Mouse (Mus musculus) MN1 (cell line): Measurements from ENCODE around the gene Pnpla8.
"Not testable (repeated sequence)": the region's sequence is repeated elsewhere in the genome, so short reads cannot be mapped to it uniquely, and the experiment has no call there.

ENCODE experiments used
- DNase-seq: peaks from one replicate; pipeline ENCODE4 v3.0.0-alpha.2; 2016; ENCODE audit warnings: low spot score

Pnpla8 gene

DNA sequence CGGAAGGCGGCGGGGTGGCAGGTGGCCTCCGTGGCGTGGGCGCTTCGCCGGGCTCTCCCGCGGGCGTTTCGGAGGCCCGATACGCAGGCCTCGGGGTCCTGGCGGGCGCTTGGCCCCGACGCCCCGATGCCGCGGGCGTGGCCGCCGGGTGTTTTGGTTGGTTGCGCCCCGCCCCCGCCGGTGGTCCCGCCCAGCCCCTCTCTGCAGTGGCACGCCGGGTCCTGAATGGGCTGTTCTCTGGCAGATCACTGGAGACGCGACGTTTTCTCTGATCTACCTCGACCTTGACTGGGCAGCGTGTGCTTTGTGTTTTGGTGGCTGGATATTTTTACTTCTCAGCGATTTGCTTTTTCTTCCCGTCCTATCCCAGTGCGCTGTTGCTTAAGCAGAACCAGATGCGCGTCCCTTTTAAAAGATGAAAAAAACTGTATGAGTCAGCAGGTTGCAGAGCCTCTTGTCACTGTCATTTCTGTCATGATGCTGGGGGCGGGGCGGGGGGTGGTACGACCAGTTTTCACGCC, 48.2 kb downstream of the Pnpla8 start:
- peak; percentile 87 for DNase-seq

DNA sequence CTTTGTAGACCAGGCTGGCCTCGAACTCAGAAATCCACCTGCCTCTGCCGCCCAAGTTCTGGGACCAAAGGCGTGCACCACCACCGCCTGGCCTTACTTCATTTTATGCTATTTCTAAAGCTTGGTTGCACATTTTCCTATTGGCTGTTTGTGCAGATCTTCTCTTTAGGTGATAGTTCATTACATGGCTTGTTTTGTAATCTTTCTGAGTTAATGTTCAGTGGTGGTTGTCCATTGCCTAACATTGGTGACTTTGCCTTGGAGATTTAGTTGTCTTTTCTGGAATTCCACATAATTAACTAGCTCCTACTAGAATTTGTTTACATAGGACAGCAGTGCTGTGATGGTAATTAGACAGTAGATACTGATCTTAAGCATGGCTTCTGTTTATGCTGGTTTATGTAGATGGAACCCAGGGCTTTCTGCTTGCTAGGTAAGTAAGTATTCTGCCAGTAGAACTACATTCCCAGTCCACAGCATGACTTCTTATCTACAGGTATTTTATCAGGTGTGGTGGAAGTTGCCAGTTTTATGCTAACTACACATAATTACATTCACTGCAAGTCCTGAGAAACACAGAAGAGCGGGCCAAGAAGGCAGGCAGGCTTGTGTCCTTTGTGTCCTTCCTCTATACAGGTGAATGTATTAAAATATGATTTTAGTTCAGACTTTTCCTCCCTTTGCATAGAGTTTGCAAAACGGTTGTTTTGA, 53.1 kb downstream of the Pnpla8 start:
- no peak for DNase-seq

- not testable (repeated sequence) for DNase-seq
Measured at GRCm38 (mm10) chr12:44280147-44280546, 59.0 kb downstream of the Pnpla8 start.

- DNase-seq = no peak
Measured at GRCm38 (mm10) chr12:44281534-44281933, 60.4 kb downstream of the Pnpla8 start.

DNA sequence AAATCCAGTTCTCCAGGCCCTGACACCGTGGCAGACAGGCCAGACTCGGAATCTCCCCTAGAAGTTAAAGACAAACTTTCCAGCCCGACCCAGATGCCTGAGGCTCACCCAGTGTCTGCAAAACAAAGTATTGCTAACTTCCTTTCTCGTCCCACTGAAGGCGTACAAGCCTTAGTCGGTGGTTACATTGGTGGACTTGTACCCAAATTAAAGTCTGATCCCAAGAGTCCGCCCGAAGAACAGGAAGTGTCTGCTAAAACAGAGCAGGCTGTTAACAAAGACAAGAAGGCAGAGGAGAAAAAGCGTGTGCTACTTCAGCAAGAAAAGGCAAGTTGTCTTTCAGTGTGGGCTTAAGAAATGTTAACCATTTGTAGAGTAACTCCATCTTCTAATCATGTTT, 62.2 kb downstream of the Pnpla8 start:
- no peak for DNase-seq

DNA sequence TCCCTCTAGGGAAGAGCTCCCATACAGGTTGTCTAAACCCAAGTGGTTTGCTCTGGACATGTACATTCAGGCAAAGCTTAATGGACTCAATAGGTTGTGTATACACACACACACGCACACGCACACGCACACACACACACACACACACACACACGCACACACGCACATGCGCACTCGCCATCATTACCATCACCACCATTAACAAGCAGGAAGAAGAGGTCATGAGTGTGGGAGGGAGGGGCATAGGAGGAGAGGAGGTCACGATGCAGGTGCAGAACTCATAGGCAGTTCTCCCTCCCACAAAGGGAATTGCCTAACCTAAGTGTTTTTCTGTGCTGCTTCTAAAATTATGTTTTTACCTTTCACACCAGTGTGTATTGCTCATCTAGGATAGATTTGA, 65.8 kb downstream of the Pnpla8 start:
- DNase-seq = no peak

DNA sequence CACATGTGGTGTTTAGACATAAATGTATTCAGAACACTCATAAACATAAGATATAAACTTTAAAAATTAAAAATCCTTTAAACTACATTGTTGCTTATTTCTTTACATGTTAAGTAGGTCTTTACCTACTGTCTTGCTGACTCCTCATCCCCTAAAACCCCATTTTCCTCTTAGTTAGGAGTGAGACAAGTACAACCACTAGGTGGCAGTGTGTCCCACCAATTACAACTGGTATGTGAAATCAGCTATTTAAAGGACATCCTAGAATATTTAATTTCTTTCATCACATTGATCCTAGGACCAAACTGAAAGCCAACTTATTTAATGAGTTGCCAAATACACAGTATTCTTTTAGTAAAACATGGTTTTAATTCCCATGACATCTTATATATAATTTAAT, 71.1 kb downstream of the Pnpla8 start:
- DNase-seq = peak; percentile 71

DNA sequence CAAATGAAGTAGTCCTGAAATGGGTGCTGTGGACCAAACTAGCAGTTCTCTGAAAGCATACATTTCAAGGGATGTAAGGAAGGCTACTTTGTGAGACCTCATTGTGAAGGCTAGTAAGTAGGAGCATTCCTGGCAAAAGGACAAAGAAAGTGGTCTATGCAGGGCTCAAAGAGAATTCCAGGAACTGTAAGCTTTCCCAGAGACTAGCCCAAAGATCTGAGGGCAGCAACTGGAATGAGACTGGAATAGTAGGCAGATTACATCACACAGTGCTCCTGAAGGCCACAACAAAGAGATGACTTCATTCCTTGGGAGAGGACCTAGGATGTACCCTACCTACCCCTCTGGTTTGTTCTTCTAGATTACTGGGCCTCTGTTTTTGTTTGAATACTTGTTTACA, 79.6 kb downstream of the Pnpla8 start:
- DNase-seq = no peak

DNA sequence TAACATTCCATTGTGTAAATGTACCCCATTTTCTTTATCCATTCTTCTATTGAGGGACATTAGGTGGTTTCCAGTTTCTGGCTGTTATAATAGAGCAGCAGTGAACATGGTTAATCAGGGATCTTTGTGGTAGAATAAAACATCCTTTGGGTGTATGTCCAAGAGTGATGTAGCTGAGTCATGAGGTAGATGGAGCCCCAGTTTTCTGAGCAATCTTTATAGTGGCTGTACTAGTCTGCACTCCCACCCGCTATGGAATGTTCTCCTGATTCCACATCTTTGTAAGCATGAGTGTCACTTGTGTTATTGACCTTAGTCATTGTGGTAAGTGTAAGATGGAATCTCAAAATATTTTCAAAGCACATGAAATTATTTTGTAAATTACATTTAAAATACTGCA, 82.8 kb downstream of the Pnpla8 start:
- DNase-seq = no peak

DNA sequence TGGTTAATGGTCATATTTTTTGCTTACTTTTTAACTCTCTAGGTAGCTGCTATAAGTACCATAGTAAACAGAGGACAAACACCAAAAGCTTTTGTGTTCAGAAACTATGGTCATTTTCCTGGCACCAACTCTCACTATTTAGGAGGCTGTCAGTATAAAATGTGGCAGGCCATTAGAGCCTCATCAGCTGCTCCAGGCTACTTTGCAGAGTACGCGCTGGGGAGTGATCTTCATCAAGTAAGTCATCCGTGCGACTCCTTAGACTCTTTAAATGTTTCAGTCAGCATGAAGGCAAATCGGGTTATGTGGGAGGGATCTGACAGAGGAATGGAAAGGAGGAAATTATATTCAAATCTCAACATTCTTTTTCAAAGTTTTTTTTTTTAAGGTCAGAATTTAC, 83.7 kb downstream of the Pnpla8 start:
- no peak for DNase-seq

- no peak for DNase-seq
Measured at GRCm38 (mm10) chr12:44308221-44308620, 87.1 kb downstream of the Pnpla8 start.

DNA sequence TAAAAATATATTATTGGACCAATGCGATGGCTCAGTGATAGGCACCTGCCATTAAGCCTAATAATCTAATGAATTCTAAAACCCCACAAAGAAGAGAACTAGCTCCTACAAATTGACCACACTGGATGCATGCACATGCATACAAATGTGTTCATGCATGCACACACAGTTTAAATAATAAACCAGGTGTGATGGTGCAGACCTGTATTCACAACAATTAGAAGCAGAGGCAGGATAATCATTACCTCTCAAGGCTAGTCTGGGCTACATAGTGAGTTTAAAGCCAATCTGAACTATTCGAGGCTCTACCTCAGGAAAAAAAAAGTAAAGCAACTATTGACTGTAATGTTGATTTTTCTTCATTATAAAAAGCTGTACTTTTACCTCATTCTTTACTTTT, 94.0 kb downstream of the Pnpla8 start:
- DNase-seq = no peak

- no peak for DNase-seq
Measured at GRCm38 (mm10) chr12:44325091-44325490, 103.9 kb downstream of the Pnpla8 start.

DNA sequence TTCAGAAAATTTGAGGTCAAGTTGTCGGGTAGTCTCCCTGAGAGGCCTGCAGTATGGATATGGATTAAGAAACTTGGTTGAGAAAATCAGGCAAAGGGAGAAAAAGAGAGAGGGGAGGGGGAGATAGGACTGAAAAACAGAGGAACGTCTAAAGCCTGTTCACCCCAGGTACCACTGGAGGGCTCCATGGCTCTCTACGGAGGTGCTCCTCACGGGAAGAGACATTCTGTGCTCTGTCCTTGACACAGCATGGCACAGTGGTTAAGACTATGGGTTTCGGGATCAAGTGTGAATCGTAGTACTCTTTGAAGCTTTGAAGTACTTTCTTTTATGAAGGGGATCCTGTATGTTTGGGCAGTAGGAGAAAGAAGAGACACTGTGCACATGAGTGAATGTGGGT, 106.3 kb downstream of the Pnpla8 start:
- DNase-seq = peak; percentile 23

- DNase-seq = peak; percentile 48
Measured at GRCm38 (mm10) chr12:44328381-44329315, 107.5 kb downstream of the Pnpla8 start, which contains the start of gene Nrcam. TSS of gene Nrcam (plus strand) at chr12:44328885.

- DNase-seq = peak; percentile 26
Measured at GRCm38 (mm10) chr12:44329316-44330215, 108.4 kb downstream of the Pnpla8 start.

GRCm38 (mm10) chr12:44330216-44330719, 109.1 kb downstream of the Pnpla8 start:
- no peak for DNase-seq

DNA sequence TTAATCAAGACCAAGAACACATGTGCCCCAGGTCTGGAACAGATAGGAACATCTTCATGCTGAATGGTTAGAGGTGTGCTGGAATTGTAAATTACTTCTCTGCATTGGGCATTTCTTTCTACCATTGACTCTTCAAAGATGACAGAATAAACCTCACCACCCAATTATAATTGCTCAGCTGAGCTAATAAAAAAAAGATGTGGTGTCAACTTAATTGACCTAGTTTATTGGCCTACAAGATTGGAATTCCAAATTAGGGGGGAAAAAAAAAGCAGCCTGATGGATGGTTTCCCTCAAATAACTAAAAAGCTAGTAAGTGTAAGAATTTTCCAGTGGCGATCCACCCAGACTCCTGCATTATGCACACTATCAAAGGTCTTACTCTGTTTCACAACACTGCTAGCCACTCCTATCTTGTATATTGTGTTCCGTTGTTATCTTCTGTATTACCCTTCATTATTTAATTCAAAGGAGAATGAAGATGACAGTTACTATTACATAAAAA, 116.0 kb downstream of the Pnpla8 start:
- no peak for DNase-seq

DNA sequence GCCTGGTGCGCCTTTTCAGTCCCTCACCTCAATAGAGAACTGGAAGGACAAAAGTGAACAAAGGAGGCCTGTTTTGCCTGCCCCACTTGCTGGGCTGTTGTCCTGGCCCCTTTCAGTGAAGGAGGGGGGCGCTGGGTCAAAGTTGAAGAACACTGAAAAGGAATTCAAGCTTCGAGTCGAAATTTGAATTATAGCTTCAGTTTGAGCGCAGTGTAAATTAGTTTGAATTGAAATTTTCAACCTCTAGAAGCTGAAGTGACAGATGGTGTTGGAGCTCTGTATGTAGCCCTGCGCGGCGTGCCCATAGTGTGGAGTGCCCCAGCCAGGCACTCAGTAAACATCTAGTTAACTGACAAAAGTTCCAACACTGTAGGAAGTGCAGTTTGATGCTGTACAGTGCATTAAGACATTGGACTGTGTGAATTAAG, 117.0 kb downstream of the Pnpla8 start:
- DNase-seq = no peak

GRCm38 (mm10) chr12:44344075-44344474, 122.9 kb downstream of the Pnpla8 start:
- DNase-seq = no peak

DNA sequence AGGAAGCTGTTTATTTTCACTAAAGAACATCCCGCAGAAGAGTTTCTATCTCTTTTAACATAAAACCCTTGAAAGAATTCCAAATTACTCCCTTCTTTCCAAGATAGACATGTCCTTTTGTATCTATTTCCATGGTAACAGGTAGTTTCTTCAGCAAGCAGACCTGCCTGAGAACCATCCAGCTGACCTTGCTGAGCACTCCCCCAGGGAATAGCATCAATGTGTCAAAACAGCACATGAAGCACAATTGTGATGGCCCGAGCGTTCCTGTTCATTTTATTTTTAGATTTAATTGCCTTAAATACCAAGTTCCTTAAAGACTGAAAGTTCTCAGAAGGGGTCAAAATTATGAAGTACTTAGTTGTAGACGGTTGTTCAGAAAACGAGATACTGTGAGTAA, 124.1 kb downstream of the Pnpla8 start:
- no peak for DNase-seq
